Mouse (Mus musculus): ENCODE measurements at regions not wholly inside any gene's neighbourhood (a gene's known extent, or its start where the extent isn't known, plus 50 kb on each side); places are given as distances from the start of the nearest gene placed in this dataset.

- no peak for ATAC-seq (ENCODE audit: insufficient number of reproducible peaks, insufficient read depth, low FRiP score, low TSS enrichment)
- Histone ChIP-seq H3K9me3 (no peaks in the 10 kb centered on the region), H3K27me3 (no peaks in the 10 kb centered on the region), H3K9ac (no peak overlapping the region), H3K4me3 (no peak overlapping the region), H3K4me1 (peaks cover 6% of the 10 kb centered on the region; the same call in 1 of the 2 replicates), H3K27ac (no peak overlapping the region), H3K36me3 (no peaks in the 10 kb centered on the region), H3K4me2 (replicated peaks) (no peak overlapping the region)
- 42% methylated on average over 13 of the region's 13 CpGs for WGBS
Measured at GRCm38 (mm10) chr13:56362646-56363045, 63.7 kb upstream of the Gm3045 start.

GRCm38 (mm10) chr13:56369600-56369999, 56.8 kb upstream of the Gm3045 start:
- H3K36me3 ChIP-seq = no peaks in the 10 kb centered on the region
- H3K9ac ChIP-seq = no peak overlapping the region
- no peaks in the 10 kb centered on the region for H3K27me3 ChIP-seq
- H3K4me1 ChIP-seq = peaks cover 7% of the 10 kb centered on the region; the same call in 1 of the 2 replicates
- no peak overlapping the region for H3K4me2 ChIP-seq (replicated peaks)
- H3K27ac ChIP-seq = no peak overlapping the region
- H3K4me3 ChIP-seq = no peak overlapping the region
- ATAC-seq (ENCODE audit: insufficient number of reproducible peaks, insufficient read depth, low FRiP score, low TSS enrichment) = no peak
- no peaks in the 10 kb centered on the region for H3K9me3 ChIP-seq
- WGBS = 82% methylated on average over 2 of the region's 2 CpGs

GRCm38 (mm10) chr13:56371374-56371773, 55.0 kb upstream of the Gm3045 start:
- 24% methylated on average over 5 of the region's 5 CpGs for WGBS
- Histone ChIP-seq H3K4me1 (peaks cover 7% of the 10 kb centered on the region; the same call in 1 of the 2 replicates), H3K27me3 (no peaks in the 10 kb centered on the region), H3K9me3 (no peaks in the 10 kb centered on the region), H3K27ac (no peak overlapping the region), H3K4me3 (no peak overlapping the region), H3K9ac (no peak overlapping the region), H3K36me3 (no peaks in the 10 kb centered on the region), H3K4me2 (replicated peaks) (no peak overlapping the region)
- no peak for ATAC-seq (ENCODE audit: insufficient number of reproducible peaks, insufficient read depth, low FRiP score, low TSS enrichment)

GRCm38 (mm10) chr13:56372003-56372725, 54.2 kb upstream of the Gm3045 start:
- Histone ChIP-seq H3K9ac (no peak overlapping the region), H3K4me2 (replicated peaks) (no peak overlapping the region), H3K27me3 (no peaks in the 10 kb centered on the region), H3K27ac (no peak overlapping the region), H3K36me3 (no peaks in the 10 kb centered on the region), H3K9me3 (no peaks in the 10 kb centered on the region), H3K4me1 (peaks cover 7% of the 10 kb centered on the region; the same call in 1 of the 2 replicates), H3K4me3 (no peak overlapping the region)
- ATAC-seq (ENCODE audit: insufficient number of reproducible peaks, insufficient read depth, low FRiP score, low TSS enrichment) = no peak
- WGBS = 74% methylated on average over 20 of the region's 20 CpGs

- H3K27me3 ChIP-seq = no peaks in the 10 kb centered on the region
Measured at GRCm38 (mm10) chr13:56372727-56373126, 53.7 kb upstream of the Gm3045 start.

More at GRCm38 (mm10) chr13:56372727-56373126, 53.7 kb upstream of the Gm3045 start:
- Histone ChIP-seq H3K9ac (no peak overlapping the region), H3K4me3 (no peak overlapping the region), H3K27ac (no peak overlapping the region), H3K4me1 (peaks cover 7% of the 10 kb centered on the region; the same call in 1 of the 2 replicates), H3K9me3 (no peaks in the 10 kb centered on the region), H3K36me3 (no peaks in the 10 kb centered on the region), H3K4me2 (replicated peaks) (no peak overlapping the region)
- ATAC-seq (ENCODE audit: insufficient number of reproducible peaks, insufficient read depth, low FRiP score, low TSS enrichment) = no peak
- WGBS = 77% methylated on average over 6 of the region's 6 CpGs

Data from embryonic facial prominence, embryonic 12.5 days (tissue).